In genomic region chr3:116766963-116767362, GRCm38 (mm10) we compare ENCODE assay signal across 8 mouse cellular contexts. TPM values are rescaled to one million over a fixed set of nuclear protein-coding genes. Genes with fewer than 3 reads are reported as not detected.
DNase-seq lines count a peak whose midpoint lies in the region; ATAC-seq and TF ChIP-seq lines count a peak whose summit lies in the region.
"Not testable (repeated sequence)": the region's sequence is repeated elsewhere in the genome, so short reads cannot be mapped to it uniquely, and the experiment has no call there.

No protein-coding gene starts in this region.

- not testable (repeated sequence) for H3K27ac ChIP-seq in liver, postnatal 0 days (ENCODE audit: low read depth); midbrain, postnatal 0 days (ENCODE audit: low read depth, low read length)

- ATAC-seq in erythroid progenitor cell, adult 5-6 weeks (replicated peaks; ENCODE audit: low FRiP score, poor library complexity, severe bottlenecking) = 0 out of 2 replicates have a peak, but pooled peaks have one; percentile 57
- peak; percentile 84 for ATAC-seq in inflammation-experienced regulatory T-cells, adult 6 months
- ATAC-seq in liver, postnatal 0 days; midbrain, postnatal 0 days (ENCODE audit: low FRiP score): not testable (repeated sequence)

- not testable (repeated sequence) for H3K4me1 ChIP-seq in liver, postnatal 0 days (ENCODE audit: insufficient read depth); midbrain, postnatal 0 days (ENCODE audit: insufficient read depth, low read length)

- H3K4me3 ChIP-seq in liver, postnatal 0 days (ENCODE audit: low read depth, low read length); midbrain, postnatal 0 days (ENCODE audit: low read depth, low read length): not testable (repeated sequence)

- not testable (repeated sequence) for H3K4me2 ChIP-seq in liver, postnatal 0 days (ENCODE audit: low read depth, low read length); midbrain, postnatal 0 days (ENCODE audit: low read depth, low read length, poor library complexity, severe bottlenecking)

- not testable (repeated sequence) for H3K9me3 ChIP-seq in liver, postnatal 0 days (ENCODE audit: low read length); midbrain, postnatal 0 days (ENCODE audit: low read length)

- not testable (repeated sequence) for H3K9ac ChIP-seq in liver, postnatal 0 days (replicated peaks); midbrain, postnatal 0 days (replicated peaks; ENCODE audit: low read length, poor library complexity, severe bottlenecking)

- H3K36me3 ChIP-seq in liver, postnatal 0 days (replicated peaks; ENCODE audit: insufficient read depth, low read length) = peaks cover 23% of the 10 kb centered on the region
- H3K36me3 ChIP-seq in midbrain, postnatal 0 days (ENCODE audit: insufficient read depth, low read length) = peaks cover 31% of the 10 kb centered on the region

- not testable (repeated sequence) for H3K27me3 ChIP-seq in liver, postnatal 0 days (ENCODE audit: insufficient read depth, low read length); midbrain, postnatal 0 days (ENCODE audit: insufficient read depth, low read length)

- TF ChIP-seq EP300 in liver, postnatal 0 days (IDR thresholded peaks at IDR 0.05; ENCODE audit: low read depth) = not testable (repeated sequence)

- DNase-seq in CD4-positive, CD25-positive, alpha-beta regulatory T cell, adult 2 months (ENCODE audit: low read depth, low spot score) = peak; percentile 67
- DNase-seq in R1 (ENCODE audit: low read depth, low spot score) = peak; percentile 78
- DNase-seq in c-Kit-positive CD71-negative TER-119-negative erythroid progenitor cells, embryonic 14.5 days (ENCODE audit: low read depth) = peak; percentile 14
- DNase-seq in liver, postnatal 0 days = peak; percentile 42
- not testable (repeated sequence) for DNase-seq in midbrain, postnatal 0 days (ENCODE audit: low spot score)
- DNase-seq in thymus, postnatal 14 days = peak; percentile 29

- peak; percentile 67 for TF ChIP-seq CTCF in liver, postnatal 0 days (IDR thresholded peaks at IDR 0.05; ENCODE audit: low read depth)
- TF ChIP-seq CTCF in midbrain, postnatal 0 days (IDR thresholded peaks at IDR 0.05) = peak; percentile 49

- WGBS in liver, postnatal 0 days (ENCODE audit: insufficient replicate concordance) = 78% methylated on average over 7 of the region's 7 CpGs
- WGBS in midbrain, postnatal 0 days = 89% methylated on average over 7 of the region's 7 CpGs

RNA-seq across cellular contexts. Expression of gene Agl, which starts 41.0 kb away (rescaled TPM):
- total RNA-seq in erythroid progenitor cell, adult 5-6 weeks (2015; ENCODE audit: low replicate concordance) = 3.4 and 9.7 TPM in 2 replicates
- total RNA-seq in erythroid progenitor cell, adult 5-6 weeks (2017; ENCODE audit: low replicate concordance) = 1.0 and 2.9 TPM in 2 replicates
- polyA plus RNA-seq in inflammation-experienced regulatory T-cells, adult 6 months (2017; shearing (Covaris generic)) = 1 to 10 TPM; 1.8 to 3.1 (median 1.8) TPM
- polyA plus RNA-seq in liver, postnatal 0 days (2015; fragmentation: Nextera tagmentation; extraction: Ambion mirVana) = 8.4 and 9.1 TPM in 2 replicates
- total RNA-seq in midbrain, postnatal 0 days (2014; rRNA removed) = 18.9 and 19.6 TPM in 2 replicates
- polyA plus RNA-seq in midbrain, postnatal 0 days (2015; fragmentation: Nextera tagmentation; extraction: Ambion mirVana) = 8.9 and 12.5 TPM in 2 replicates

RNA-seq across cellular contexts. Expression of gene Slc35a3, which starts 54.3 kb away (rescaled TPM):
- total RNA-seq in erythroid progenitor cell, adult 5-6 weeks (2015; ENCODE audit: low replicate concordance) = 15.9 and 19.8 TPM in 2 replicates
- total RNA-seq in erythroid progenitor cell, adult 5-6 weeks (2017; ENCODE audit: low replicate concordance) = 28.3 and 37.6 TPM in 2 replicates
- 1 to 10 TPM; 6.4 to 8.8 (median 7.6) TPM for polyA plus RNA-seq in inflammation-experienced regulatory T-cells, adult 6 months (2017; shearing (Covaris generic))
- polyA plus RNA-seq in liver, postnatal 0 days (2015; fragmentation: Nextera tagmentation; extraction: Ambion mirVana) = 6.0 and 7.5 TPM in 2 replicates
- 18.9 and 23.9 TPM in 2 replicates for total RNA-seq in midbrain, postnatal 0 days (2014; rRNA removed)
- polyA plus RNA-seq in midbrain, postnatal 0 days (2015; fragmentation: Nextera tagmentation; extraction: Ambion mirVana) = 5.4 and 6.2 TPM in 2 replicates
